Mouse (Mus musculus): Measurements from ENCODE around the gene Snrnp200.
"Not testable (repeated sequence)": the region's sequence is repeated elsewhere in the genome, so short reads cannot be mapped to it uniquely, and the experiment has no call there.

- TF ChIP-seq CTCF (IDR thresholded peaks at IDR 0.05; ENCODE audit: borderline replicate concordance, insufficient read depth, low read length); POLR2A (IDR thresholded peaks at IDR 0.05; ENCODE audit: low read depth, low read length): not testable (repeated sequence)
Measured at GRCm38 (mm10) chr2:127205936-127206335, 2.2 kb upstream of the Snrnp200 start.

Measured in embryonic fibroblast, embryonic 13.5 days (primary cell).